Mouse (Mus musculus): ENCODE results near the gene Scoc.

- TF ChIP-seq CHD2 (IDR thresholded peaks at IDR 0.05; ENCODE audit: low read length) (no peak), EP300 (IDR thresholded peaks at IDR 0.05; ENCODE audit: low read depth in 1 of 2, low read length in 2 of 2) (no peak), CTCF (IDR thresholded peaks at IDR 0.05 in 2 of 3, conservative IDR thresholded peaks at IDR 0.05 in 1 of 3; ENCODE audit: control insufficient read depth in 1 of 3, insufficient read depth in 1 of 3, low read depth in 2 of 3, low read length in 3 of 3, poor library complexity in 1 of 3, severe bottlenecking in 1 of 3) (no peak), ZC3H11A (IDR thresholded peaks at IDR 0.05; ENCODE audit: low read depth, low read length) (no peak), MYC (IDR thresholded peaks at IDR 0.05; ENCODE audit: low read depth, low read length) (no peak), GATA1 (IDR thresholded peaks at IDR 0.05; ENCODE audit: low read depth, low read length) (no peak), TCF12 (IDR thresholded peaks at IDR 0.05; ENCODE audit: low read depth, low read length) (no peak), MAFK (IDR thresholded peaks at IDR 0.05; ENCODE audit: borderline replicate concordance, low read depth, low read length) (no peak)
Measured at GRCm38 (mm10) chr8:83416878-83417277, 41.3 kb downstream of the Scoc start.

Data from MEL (cell line).